Mouse (Mus musculus) neutrophil, adult 5-6 weeks (primary cell): ENCODE results near the gene Plekhg5. TPM values are rescaled to one million over a fixed set of nuclear protein-coding genes. Genes with fewer than 3 reads are reported as not detected.

ENCODE experiments used
- ATAC-seq: fragments of 151-379, 151-347 bp; 2 replicates; pipeline ENCODE4 v1.8.0; 2017; ENCODE audit warnings: mild to moderate bottlenecking, moderate TSS enrichment; ENCODE audit not compliant: insufficient number of reproducible peaks, poor library complexity, low FRiP score, severe bottlenecking; ENCODE audit errors: extremely low read depth
- total RNA-seq: library from RNA; stranded (forward); fragments of 200-1000 nt; gene quantifications from 2 replicates; pipeline ENCODE4 v1.2.3, GENCODE M21; 2017

The Plekhg5 gene
- total RNA-seq, 1 experiment from 2014 or later: 0.81 TPM

DNA sequence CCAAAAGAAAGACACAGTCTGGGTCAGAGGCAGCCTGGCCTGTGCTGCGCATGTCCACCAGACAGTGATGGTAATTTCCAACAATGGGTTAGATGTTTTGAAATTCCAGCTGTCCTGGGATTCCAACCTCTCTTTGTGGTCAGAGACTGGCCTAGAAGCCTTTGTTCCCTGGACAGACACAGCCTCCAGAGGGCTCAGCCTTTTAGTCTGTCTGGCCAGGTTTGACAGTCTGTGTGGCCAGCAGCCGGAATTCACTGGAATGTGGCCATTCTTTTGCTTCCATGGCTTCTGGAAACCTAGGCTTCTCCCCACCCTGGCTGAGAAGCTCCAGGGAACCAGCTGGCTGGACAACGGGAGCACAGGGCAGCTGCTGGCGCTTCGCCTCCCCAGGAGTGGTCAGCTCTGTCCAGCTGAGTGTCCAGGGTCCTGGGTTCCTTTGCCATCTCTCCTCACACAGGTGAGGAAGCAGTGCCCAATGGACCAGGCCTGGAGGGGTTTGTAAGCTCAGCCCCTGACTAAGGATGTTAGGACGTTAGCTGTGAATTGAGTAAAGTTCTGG lies 4.1 kb upstream of the Plekhg5 start:
- no peak for ATAC-seq

DNA sequence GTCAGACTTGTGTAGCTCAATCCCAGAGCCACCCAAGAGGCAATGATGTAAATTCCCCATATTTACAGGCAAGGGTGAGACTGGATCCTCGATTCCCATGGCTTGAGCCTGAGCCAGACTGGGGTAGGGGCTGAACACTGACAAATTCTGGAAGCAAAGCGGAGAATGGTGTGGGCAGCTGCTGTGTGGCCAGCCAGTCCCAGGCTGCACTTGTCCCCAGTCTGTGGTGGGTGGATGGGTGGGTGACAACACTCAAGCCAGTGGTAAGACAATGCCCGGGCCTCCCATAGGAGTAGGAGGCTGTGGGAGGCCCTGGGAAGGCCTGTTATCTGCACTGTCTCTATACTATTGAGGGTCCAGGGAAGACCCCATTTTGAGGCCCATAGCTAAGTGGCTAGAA lies 3.1 kb upstream of the Plekhg5 start:
- no peak for ATAC-seq

DNA sequence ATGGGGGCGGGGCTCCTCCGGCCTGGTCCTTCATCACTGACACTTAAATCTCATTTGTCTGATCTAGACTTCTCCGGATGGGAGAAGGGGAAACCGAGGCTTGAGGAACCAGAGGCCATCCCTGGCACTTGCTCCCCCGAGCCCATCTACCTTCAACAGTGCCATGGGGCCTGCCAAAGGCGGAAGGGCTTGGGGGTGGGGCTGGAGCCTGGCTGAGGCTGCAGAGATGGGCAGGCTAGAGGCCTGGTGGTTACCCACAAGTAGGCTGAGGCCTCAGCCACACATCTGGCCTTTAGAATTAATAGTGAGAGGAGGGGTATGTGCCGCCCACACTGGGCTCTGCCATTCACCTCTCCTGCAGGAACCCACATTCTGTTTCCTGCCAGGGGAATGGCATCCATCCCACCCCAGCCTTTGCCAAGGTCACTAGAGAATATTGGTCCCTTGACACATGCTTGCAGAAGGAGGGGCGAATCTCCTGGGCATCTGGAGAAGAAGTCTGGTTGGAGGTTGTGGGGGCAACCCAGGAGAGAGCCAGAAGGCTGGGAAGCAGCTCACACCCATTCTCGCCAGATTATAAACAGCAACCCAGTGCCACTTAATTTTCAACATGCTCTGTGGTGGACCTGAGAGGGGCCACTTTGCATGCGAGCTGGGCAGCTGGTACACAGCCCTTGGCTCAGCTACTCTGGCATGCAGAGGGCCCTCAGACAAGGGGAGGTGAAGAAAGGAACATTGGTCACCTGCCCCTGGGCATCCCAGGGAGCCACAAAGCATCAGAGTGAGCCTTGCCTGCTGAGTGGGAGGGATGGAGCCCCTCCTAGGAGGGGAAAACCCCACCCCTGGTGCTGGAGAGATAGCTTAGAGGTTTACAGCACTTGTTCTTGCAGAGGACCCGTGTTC lies 1.6 kb upstream of the Plekhg5 start:
- ATAC-seq: no peak

DNA sequence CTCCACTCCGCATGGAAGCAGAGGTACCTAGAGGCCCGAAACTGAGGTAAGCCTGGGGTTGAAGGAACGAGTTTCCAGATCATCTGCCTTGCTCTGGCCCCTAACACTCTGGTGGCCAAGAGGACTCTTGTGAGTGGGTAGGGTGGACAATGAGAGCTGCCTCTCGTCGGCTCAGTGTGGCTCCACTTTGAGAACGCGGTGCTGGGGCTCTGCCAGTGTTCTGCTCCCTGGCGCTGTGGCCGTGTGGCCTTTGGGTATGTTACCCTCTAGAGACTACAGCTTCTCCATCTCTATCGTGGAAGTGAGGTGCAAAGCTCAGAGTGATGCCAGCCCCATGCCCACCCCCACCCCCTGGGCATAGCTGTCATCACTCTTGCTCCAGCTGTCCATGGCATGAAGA lies 357 bp downstream of the Plekhg5 start:
- no peak for ATAC-seq

DNA sequence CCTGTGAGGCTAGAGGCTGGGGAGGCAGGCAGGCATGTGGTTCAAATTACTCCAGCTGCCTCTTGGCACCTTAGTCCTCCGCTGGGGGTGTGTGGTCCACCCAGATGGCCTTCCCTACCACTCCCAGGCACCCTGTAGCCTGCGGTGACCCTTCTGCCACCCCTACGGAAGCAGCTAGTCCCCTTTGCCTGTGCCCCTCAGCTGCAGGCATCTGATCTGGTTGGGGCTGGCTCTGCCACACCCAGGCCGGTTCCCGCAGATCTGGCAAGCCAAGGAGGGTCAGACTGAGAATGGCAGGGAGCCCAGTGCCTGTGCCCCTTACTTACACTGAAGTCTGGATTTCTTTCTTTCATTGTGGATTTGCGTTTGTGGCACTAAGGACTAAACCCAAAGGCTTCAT lies 1.4 kb downstream of the Plekhg5 start:
- no peak for ATAC-seq

DNA sequence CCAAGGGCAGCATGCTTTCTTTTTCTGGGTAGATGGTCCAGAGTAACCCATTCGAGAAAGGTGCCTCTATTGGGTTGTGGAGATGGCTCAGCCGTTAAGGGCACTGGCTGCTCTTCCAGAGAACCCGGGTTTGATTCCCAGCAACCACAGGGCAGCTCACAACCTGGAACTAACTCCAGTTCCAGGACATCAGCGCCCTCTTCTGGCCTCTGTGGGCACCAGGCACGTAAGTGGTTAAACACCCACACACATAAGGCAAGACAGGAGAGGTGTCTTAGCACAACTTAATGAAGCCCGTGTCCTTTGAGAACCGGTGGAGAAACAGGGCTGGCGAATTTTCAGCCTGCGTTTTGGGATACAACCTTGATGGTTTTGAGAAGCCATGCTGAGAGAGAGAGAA lies 2.2 kb downstream of the Plekhg5 start:
- ATAC-seq: no peak

DNA sequence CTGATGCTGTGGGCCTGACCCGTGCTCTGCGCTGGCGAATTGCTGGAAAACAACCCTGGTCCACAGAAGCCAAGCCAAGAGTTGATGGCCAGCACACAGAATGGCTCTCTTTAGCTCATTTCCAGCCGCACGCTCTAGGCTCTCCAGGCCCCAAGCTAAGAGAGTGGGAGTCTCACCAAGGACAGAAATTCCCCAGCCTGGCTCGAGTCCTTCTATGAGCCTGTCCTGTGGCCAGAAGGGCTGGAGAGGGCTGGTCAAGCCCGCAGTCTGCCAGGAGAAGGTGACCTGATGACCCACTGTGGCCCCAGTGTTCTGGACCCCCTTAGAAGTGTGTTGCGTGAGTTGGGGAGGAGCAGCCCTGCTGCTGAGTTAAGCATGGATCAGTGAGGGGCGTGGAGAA lies 4.9 kb downstream of the Plekhg5 start:
- ATAC-seq: no peak

DNA sequence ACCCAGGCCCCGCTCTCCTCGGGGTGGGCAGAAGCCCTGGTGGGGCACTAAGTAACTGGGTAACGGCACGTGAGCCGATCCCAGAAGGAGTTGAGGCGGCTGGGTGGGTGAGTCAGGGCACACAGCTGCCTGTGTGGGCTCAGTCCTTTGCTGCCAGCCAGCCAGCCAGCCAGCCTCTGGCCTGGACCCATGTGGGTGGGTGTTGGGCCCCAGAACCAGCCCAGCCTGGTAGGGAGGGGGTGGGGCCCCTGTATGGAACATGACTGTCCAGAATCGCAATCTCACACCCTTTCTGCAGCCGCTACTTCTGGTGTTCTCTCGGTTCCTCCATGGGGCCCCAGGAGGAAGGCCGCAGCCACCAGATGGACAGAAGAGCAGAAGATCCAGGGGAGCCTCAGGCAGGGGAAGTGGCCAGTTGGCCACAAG lies 5.8 kb downstream of the Plekhg5 start:
- no peak for ATAC-seq

DNA sequence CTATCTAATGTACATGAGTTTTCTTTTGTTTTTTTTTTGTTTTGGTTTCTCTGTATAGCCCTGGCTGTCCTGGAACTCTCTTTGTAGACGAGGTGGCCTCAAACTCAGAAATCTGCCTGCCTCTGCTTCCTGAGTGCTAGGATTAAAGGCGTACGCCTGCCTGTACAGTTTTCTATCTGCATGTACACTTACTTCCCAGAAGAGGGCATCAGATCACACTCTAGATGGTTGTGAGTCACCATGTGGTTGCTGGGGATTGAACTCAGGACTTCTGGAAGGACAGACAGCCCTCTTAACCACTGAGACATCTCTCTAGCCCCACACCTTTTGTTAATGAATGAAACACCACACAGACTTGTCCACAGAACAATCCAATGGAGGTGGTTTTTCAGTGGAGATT lies 7.0 kb downstream of the Plekhg5 start:
- no peak for ATAC-seq

DNA sequence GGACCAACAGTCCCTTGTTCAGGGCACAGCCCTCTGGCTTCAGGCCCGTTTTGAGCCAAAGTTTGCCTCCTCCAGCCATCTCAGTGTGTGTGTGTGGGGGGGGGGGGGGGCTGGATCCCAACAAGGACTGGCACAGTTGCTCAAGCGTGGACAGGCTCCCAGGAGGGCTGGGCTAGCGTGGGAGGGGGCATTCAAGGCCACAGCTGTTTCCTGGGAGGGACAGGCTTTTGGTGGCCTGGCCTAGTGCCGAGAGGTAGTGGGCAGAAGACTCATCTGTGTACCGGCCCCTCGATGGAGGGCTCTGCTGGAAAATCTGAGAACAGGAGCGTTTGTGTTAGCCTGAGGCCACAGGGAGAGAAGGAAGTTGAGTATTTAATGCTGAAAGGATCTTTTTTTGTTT lies 7.6 kb downstream of the Plekhg5 start:
- no peak for ATAC-seq

DNA sequence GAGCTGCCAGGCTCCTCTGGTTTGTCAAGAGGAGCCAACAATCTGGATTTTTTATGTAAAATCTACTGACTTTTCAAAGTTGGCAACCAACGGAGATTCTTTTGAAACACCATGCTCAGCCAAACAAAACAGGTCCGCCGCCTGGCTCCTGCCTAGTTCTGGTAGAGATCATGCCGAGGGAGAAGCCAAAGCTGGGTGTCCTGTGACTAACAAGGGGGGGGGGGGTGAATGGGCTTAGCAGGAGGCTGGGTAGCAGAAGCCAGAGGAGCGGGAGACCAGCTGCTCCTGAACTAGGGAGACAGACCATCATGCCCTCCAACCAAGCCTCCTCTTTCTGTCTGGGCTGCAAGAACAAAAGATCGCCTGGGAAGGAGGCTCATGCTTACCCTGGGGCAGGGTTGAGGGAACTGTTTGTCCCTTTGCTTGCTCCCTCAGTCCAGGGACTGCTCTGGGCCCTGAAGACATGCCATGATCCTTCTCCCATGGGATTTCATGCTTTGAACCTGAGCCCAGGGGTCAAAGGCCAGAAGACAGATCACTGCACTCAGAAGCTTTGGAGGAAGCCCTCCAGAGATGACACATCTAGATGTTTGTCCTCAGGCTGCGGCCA lies 11.4 kb downstream of the Plekhg5 start:
- ATAC-seq: no peak

DNA sequence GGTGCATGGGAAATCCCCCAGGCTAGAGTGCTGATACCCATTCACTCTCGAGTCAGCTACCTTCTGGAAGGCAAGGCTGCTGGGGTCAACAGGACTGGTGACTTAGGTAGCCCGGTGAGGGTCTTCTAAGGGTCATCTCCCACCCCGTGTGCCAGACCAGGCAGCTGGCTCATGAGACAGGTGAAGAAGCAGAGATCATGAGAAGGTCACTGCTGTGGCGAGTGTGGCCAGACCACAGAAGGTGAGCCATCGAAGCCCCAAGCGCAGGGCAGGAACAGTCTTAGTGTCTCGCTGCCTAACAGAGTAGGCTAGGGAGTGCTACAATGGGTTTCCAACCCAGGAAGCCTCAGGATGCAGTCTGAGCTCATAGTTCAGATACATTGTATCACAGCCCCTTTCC lies 12.3 kb downstream of the Plekhg5 start:
- no peak for ATAC-seq

DNA sequence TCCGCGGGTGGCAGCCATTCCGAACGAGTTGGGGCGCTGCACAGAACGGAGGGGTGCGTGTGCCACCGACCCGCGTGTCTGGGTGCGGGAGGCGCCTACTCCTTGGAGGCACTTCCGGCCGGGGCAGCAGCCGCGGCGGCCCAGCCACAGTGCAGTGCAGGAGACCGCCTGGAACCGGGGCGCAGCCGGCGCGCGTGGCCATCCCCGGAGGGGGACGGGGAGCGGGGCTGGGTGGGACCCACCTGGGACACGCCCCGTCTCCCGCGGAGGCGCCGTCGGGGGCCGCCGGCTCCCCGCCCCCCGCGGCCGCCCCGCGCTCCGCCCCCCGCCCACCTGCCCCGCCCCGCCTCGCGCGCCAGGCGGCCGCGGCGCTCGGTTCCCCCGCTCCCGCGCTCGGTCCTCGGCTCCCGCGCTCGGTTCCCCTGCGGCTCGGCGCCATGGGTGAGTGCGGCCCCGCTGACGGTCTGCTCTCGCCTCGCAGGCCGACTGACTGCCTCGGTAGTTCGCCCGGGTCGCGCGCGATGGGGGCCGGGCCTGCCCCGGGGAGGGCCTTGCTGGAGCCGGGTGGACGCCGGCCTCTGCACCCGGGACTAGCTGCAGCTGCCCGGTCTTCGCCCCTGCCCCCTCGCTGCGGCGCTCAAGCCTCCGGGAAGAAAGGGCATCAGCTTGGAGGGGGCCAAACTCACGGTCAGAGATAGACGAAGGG lies 14.4 kb downstream of the Plekhg5 start:
- ATAC-seq: no peak

DNA sequence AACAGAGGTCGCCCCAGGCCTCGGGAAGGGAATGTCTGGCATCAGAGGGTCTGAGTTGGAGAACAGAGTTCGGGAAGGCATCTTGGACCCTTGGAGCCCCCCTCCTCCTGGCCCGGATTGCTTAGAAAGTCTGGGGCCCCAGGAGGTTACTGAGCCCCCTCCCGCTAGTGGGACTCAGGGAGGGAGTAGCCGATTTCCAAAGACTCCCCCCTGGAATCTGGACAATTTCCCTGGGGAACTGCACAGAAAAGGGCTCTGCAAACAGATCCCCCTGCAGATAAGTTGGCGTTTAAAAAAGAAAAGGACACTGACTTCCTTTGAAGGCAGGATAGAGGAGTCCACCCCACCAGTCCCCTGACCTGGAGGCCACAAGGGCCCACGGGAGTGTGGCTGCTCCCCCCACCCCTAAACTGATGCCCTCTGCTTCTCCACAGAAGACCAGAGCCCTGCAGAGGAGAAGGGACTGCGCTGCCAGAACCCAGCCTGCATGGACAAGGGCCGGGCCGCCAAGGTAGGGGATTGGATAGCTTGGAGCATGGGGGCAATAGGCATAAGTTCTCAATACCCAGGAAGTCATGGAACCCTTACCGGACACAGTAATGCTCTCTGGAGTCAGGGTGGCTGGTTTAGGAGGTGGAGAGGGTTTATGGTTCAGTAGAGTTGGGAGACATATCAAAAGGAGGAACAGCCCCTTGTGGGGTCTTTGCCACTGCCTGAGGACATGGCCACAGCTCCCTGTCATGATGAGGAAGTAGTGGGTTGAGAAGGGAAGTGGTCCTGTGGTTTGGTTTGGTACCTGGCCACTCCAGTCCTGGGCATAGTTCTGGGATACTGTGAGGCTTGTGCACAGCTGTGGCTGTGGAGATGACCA lies 15.1 kb downstream of the Plekhg5 start:
- no peak for ATAC-seq

DNA sequence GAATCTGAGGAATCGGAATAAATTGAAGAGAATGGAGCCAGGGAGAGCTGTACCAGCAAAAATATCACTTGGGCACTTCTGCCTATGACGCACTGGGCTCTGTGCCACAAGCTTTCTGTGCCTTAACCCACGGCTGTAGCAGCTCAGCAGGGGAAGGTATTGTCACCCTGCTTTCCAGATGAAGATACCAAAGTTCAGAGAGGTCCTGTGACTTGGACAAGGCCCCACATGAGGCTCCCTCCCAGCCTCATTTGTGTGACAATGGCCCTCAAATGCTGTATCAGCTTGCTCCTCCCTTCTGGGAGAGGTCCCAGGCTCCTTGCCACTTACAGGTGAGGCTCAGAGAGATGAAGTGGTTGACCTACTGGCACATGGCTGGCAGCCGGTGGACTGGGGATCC lies 15.8 kb downstream of the Plekhg5 start:
- ATAC-seq: no peak

DNA sequence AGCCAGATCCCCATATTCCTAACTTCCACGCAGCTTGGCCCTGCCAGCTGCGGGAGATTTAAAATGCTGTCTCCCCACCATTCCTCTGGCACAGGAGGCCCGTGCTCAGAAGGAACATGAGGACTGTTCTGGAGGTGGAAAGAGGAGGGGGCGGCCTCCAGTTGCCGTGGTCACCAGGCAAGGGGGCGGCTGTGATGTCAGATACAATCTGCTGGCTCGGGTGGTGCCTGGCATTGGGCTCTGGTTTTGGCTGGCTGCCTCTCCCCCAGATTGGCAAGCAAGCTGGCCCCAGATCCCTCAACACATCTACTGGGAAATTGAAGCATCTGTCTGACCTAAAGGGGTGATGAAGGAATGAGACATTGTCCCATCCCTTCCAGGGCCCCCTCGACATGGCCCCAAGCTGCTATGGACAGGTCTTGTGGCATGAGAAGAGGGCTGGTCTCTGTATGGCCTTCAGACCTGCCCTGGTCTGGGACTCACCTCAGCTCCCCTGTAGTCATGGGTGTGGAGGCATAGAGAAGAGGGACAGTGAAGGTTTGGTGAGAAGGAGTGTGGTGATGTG lies 16.3 kb downstream of the Plekhg5 start:
- no peak for ATAC-seq

DNA sequence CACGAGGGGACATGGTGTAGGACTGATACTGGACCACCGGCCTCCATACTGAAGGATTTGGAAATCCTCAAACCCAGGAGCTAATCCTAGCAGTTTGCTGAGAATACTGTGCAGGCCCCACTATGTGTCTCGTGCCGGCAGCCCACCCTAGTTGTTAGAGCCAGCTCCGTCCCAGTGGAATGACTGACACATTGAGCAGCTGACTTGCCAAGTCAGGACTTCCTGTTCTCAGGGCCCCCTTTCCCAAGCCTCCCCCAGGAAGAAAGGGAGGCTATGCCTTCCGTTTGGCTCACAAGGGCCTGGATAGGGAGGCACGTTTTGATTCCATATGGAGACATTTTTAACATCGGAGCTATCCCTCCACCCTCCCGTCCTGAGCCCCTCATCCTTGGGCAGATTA lies 17.9 kb downstream of the Plekhg5 start:
- ATAC-seq: no peak

DNA sequence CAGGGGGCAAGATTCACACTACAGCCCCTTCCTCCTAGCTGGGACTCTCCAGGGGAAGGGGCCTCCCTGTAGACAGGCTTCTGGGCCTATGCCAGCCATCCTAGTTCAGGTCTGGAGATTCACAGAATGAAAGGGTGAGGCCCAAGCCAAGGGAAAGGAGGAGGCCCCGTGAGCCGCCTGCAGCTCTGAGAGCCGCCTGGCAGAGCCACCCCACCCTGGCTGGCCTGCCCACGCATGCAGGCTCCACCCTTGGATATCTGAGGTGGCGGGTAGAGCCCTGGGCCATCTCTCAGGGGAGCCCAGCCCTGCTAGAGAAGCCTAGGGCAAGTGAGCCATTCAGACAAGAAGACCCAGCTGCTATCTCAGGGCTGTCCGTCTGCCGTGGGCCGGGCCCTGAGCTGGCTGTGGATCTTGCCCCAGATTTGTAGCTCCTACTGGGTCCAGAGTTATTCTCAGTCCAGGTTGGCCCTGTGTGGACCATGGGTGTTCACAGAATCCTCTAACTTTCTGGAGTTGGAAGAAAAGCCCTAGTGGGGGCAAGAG lies 20.5 kb downstream of the Plekhg5 start:
- ATAC-seq: no peak
